Mouse (Mus musculus): Measurements from ENCODE around the gene Vcp. TPM values are rescaled to one million over a fixed set of nuclear protein-coding genes. Genes with fewer than 3 reads are reported as not detected.

Vcp gene
- total RNA-seq, 2 experiments from 2014 or later, result 285 to 286 TPM

DNA sequence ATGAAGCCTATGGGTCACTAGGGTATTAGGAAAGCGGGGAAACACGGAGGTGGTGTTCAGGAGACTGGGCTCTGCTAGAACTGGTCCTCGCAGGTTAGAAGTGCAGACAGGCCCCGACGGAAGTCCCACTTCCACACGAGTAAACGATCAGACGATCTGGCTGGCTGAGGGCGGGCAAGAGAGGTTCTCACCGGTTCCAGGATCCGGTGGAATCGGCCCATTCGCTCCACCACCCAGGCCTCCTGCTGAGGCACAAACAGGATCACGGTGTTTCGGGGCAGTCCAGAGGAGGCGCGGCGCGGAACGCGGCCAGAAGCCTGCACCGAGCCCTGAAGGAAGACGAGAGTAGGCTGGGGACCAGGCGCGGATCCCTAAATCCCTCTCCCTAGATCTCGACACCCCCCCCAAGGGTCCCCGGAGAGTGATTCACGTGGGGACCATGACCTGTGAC, 30.5 kb upstream of the Vcp start:
- intact Hi-C loops (cut with DNase I), result no loop called here
- DNase-seq, result no peak

DNA sequence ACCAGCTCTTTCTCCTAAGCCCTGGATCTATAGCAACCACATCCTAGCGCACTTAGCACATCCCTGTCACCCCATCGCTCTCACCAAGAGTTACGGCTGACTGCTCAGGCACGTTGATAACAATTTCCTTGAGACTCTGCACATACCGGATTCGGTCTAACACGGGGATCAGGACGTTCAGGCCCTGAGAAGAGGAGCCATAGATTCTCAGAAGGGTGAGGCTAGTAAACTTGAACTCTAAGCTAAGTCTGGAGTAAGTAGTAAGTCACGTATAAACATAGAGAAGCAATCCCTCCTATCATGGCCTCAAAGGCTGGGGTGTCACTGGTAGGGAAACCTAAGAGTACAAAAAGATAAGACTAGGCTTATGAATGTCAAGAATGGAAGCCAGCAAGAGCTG, 30.0 kb upstream of the Vcp start:
- intact Hi-C loops (cut with DNase I), result no loop called here
- DNase-seq, result no peak

DNA sequence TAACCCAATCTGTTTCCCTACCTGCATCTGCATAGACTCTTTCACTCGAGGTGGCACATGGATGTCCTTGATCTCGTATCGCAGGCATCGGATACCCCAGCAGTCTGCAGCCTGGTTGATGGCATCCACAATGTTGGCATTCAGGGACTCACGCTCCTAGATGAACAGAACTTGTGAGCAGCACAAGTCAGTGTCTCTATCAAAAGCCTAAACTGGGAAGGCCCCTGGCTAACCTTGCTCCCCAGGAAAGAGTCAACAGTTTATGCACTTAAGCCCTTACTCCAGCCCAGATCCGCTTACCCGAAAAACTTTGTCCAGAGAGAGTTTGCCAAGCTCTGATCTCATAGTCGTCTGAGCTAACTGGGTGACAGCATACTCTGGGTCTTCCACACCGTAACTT, 29.4 kb upstream of the Vcp start:
- intact Hi-C loops (cut with DNase I), result no loop called here
- no peak for DNase-seq

- intact Hi-C loops (cut with DNase I), result no loop called here
- DNase-seq, result no peak
These were observed 28.8 kb upstream of the Vcp start for GRCm38 (mm10) chr4:43029121-43029520.

DNA sequence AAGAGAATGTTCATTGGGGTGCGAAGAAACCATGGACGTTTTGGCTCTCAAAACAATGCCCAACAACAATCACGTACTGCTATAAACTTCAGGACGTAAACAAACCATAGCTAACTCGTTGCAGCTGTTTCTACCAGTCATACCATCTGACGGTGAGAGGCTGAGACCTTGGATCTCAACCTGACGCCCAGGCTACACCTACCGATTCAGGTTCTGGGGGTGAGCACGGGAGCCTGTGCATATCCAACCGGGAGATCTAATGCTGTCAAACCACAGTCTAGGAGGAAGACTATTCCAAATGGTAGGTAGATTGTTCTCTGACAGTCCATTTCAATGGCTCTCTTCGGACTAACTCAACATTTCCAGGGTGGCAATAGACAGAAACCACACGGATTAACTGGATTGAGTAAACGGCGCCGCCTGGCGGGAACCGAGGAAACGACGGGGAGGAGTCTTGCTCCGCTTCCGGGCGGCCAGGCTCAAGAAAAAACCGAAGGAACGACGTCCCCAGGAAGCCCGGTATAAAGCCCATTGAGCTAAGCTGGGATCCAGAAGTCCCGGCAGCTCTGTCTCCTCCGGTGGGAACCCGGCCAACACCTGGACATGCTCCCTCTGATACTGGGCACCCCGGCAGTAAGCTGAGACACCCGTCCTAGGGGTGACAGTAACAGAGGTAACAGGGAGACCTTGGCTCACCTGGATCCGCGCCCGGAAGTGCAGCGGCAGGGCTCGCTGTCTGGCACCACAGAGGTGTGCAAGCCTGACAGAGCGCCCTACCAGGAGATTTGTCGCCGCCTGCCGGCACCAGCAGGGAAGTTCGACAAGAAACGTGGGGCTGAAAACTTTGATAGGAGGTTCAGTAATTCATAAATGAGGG, 25.0 kb upstream of the Vcp start, which contains the start of gene Pigo:
Gene Pigo (minus strand): TSS at position 736 of the 877 bp plus-strand sequence.
- intact Hi-C loops (cut with DNase I), result loop anchor here (1.0 kb wide), 1 partner anchor 20 kb away; no protein-coding TSS in a partner anchor
- peak; percentile 94 to 96 for DNase-seq

GRCm38 (mm10) chr4:43024673-43025072, 24.4 kb upstream of the Vcp start:
- no peak for DNase-seq
- intact Hi-C loops (cut with DNase I), result loop anchor here (1.0 kb wide), 1 partner anchor 19 kb away; no protein-coding TSS in a partner anchor

GRCm38 (mm10) chr4:43021341-43021740, 21.0 kb upstream of the Vcp start:
- intact Hi-C loops (cut with DNase I), result no loop called here
- DNase-seq, result no peak

DNA sequence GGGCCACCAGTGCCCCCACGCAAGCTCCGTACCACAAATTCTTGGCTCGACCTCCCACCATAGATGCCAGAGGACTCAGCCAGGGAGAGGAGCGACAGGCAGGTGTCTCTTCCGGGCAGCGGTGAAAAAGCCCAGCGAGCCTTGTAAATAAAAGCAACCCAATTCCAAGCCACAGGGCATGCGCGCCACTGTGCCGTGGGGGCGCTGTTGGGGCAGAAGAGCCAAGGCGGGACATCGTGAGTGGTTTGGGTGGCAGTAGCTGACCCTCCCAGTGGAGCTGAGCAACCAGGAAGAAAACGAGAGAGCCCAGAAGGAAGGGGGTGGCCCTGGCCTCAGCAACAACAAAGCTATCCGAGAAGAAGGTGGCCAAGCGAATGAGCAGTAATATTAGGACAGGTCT, 20.6 kb upstream of the Vcp start:
- DNase-seq, result no peak
- intact Hi-C loops (cut with DNase I), result no loop called here

GRCm38 (mm10) chr4:43019641-43020465, 19.5 kb upstream of the Vcp start:
- peak in 1 of 2 experiments; percentile 30 for DNase-seq
- intact Hi-C loops (cut with DNase I), result no loop called here

DNA sequence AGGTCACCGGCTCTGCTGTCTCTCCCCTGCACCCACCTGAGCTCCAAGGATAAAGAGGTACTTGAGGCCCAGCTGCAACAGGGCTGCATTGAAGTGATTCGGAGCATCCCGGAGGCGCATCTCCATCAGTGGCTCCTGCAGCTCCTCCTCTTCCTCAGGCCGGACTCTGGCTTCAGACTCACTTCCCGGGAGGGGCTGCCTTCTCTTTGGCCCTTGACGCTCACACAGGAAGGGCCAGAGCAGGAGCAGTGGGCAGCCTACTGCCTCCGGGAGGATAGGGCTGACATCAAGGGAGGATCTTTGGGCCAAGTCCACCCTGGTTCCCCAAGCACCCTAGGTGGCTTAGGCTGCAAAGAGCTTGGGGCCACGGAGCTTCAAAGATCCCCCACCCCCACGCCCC, 18.9 kb upstream of the Vcp start:
- intact Hi-C loops (cut with DNase I), result no loop called here
- no peak for DNase-seq

DNA sequence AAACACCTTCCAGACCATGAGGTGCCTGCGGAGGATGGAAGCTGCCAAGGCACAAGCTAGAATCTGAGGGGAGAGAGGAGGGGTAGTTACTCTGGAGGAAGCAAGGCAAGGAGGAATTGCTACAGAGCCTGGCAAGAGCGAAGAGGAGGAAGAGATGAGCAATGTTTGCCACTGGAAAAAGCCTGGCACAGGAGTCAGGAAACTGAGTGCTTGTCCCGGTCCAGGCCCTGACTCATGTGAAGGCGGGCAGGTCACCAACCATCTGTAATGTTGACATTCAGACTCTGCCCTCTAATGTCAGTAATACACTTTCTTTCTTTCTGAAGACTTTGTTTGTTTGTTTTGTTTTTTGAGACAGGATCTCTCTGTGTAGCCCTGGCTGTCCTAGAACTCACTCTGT, 17.8 kb upstream of the Vcp start:
- intact Hi-C loops (cut with DNase I), result no loop called here
- DNase-seq, result no peak

- no peak for DNase-seq
- intact Hi-C loops (cut with DNase I), result no loop called here
These were observed 11.8 kb upstream of the Vcp start for GRCm38 (mm10) chr4:43012091-43012490.

- intact Hi-C loops (cut with DNase I), result no loop called here
- DNase-seq, result peak; percentile 80 to 82
These were observed 10.1 kb upstream of the Vcp start, which contains the start of gene Fancg for GRCm38 (mm10) chr4:43010161-43011038. TSS of gene Fancg (minus strand) at chr4:43010506.

DNA sequence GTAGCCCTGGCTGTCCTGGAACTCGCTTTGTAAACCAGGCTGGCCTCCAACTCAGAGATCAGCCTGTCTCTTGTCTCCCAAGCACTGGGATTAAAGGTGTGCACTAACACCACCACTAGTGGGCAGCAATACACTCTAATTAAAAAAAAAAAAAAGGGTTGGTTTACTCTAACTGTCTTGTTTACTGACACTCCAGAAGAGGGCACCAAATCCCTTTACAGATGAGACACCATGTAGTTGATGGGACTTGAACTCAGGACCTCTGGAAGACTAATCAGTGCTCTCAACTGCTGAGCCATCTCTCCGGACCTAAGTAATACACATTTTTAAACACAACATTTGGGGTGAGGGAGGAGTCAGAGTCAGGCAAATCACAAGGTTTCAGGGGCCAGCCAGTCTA, 5.5 kb upstream of the Vcp start:
- peak in 1 of 2 experiments; percentile 42 for DNase-seq
- intact Hi-C loops (cut with DNase I), result loop anchor here (1.0 kb wide), 1 partner anchor 20 kb away; the partner anchor contains the start of gene Pigo

DNA sequence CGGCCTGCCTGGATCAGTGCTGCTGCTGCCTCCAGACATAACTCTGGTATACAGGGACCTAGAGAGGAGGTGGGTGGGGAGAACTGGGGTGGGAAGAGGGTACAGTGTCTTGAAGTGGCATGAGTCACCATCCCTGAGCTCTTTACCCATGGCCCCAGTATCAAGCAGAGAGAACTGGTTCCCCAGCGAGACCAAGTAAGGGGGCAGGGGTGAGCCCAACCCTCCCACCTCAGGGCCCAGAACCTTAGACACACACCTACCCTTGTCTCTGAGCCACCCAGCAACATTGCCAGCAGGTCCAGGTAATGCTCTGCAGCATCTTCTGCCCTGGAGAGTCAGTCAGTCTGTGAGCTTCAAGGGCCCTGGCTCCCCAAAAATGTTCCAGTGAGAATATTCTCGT, 4.6 kb upstream of the Vcp start:
- no peak for DNase-seq
- intact Hi-C loops (cut with DNase I), result loop anchor here (1.0 kb wide), 1 partner anchor 20 kb away; the partner anchor contains the start of gene Pigo

DNA sequence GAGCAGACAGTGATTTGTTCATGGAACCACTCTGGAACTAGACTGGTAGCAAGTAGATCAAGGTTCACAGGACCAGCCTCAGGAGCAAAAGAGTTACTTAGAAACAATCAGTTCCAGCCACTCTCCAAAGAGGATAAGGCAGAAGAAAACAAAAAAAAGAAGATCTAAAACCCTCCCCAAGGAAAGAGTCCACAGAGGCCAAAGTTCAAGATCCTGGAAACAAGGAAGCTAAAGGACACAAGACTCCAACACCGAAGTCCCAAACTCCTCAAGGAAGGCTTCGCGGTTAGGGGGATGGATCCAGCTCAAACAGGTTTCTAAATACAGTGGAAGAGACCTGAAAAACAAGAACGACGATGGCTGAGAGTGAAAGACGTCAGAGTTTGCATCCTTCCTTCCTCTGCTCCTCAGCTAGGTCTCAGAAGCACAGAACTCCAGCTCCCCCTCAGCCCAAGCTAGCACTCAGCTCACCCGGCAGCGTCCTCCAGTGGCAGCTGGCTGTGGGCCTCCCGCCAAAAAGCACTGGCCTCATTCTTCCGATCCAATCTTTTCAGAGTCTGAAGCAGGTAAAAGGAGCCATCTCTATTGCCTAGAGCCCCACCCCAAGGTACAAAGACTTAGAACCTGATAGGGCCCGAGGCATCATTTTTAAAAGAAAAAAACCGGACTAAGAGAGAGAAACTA, 2.6 kb upstream of the Vcp start:
- intact Hi-C loops (cut with DNase I), result no loop called here
- no peak for DNase-seq

- DNase-seq, result no peak
- intact Hi-C loops (cut with DNase I), result no loop called here
These were observed 965 bp upstream of the Vcp start for GRCm38 (mm10) chr4:43001272-43001671.

DNA sequence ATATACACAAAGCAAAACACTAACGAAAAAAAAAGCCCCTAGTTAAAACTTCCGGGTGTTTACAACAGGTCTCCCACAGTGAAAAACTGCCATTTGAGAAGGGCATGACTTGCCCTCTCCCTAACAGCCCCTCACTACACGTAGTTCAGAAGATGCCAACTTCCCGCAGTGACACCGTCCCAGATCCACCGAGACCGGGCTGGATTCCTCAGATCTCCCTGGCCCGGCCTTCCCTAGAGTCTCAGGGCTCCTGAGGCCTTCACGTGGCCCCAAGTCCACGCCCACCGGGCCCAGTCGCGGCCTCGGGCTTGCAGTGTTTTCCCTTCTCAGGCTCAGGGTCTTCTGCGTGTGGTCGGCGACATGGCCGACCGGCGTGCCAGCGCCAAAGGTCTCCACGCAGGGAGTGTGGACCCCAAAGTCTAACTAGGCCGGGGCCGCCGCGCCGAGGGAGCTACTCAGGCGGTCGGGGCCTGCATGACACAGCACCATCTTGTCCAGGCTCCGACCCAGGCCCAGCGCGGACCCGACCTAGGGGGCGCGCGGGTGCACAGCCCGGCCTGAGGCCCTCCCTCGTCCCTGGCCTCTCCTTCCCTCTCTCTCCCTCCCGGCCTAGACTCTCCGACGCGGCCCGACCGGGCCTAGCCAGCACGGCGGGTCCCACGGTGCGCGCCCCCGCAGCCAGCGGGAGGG, 711 bp downstream of the Vcp start:
- intact Hi-C loops (cut with DNase I), result no loop called here
- DNase-seq, result peak; percentile 77 to 79

GRCm38 (mm10) chr4:42998022-42998421, 2.3 kb downstream of the Vcp start:
- intact Hi-C loops (cut with DNase I), result no loop called here
- no peak for DNase-seq
